Mouse (Mus musculus): ENCODE measurements around the gene Rab5c.

Gene Rab5c

DNA sequence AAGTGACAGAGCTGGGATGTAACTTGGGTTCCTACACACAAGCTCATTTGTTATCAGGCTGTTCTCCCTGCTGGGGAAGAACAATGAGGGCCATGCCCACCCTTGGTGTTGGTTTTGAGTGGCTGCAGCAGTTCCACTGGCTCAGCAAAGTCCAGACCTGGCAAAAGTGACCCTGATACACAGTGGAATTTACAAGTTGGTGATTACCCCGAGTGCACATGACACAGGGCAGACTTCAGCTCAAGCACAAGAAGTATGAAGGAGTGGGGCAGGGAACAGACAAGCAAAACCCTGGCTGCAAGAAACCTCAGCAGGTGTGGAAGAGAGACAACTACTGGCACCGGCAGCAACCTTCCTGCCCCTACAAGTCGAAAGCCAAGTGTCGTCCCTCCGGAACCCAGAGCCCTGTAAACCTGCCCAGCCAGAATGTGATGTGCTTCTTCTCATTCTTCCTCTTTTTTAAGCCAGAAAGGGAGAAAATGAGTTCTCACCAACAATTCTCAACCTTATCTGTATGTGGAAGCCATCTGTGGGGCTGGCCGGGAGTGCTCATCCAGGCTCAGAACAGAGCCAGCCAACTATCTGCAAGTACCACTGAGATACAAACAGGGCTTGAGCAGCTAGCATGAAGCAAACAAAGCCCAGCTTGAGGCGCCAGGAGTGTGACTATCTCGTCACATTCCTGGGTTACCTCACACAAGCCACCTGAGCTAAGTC, 16.1 kb downstream of the Rab5c start:
- WGBS = 33% methylated on average over 8 of the region's 8 CpGs

DNA sequence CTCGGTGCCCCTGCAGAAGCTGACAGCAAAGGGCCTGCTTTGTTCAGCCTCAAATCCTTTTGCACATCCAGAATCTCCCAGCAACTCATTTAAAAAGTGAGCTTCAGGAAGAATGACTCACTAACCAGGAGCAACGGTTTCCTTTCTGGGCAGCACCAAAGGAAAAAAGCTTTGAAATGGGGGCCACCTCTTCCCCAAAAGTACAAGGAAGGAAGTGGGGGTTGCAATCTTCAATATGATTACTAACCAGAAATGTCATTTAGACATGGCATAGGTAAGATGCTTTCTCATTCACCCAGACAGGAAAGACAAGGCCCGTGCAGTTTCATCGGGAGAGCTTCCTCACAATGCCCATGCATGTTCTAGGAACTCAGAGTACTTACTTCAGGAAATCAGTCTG, 16.8 kb downstream of the Rab5c start:
- 8% methylated on average over 4 of the region's 4 CpGs for WGBS

DNA sequence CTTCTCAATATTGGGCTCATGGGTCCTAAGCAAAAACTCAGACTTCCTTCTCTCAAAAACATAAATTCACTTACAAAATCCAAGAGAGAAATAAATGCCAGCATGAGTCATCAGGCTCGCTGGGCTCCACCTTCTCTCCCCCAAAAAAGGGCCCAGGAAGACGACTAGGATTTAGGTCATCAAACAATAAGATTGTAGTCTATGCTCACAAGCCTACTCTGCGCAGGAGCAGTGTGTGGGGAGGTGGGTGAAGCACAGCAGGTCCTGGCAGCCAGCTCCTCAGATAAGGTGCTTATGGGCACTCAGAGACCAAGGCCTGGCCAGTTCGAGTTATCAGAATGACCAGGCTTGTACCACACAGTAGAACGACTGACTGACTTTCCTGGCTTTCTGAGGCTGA, 17.7 kb downstream of the Rab5c start:
- WGBS = 25% methylated on average over 5 of the region's 5 CpGs

DNA sequence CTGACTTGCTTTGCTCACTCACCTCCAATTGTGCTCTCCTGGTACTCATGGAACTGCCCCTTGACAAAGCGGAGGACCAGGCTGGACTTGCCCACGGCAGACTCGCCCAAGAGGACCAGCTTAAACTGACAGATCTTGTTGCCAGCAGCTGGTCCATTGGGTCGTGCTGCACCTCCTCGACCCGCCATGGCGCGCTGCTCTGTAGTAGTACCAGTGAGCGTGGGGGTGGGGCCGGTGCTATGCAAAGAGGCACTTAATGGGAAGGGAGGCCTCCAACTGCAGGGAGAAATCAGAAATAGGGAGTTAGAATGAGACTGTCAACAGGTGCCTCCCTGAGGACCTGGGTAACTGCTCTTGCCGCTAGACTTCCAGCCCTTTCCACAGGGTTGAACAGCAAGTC, 18.1 kb downstream of the Rab5c start:
- 75% methylated on average over 11 of the region's 11 CpGs for WGBS

DNA sequence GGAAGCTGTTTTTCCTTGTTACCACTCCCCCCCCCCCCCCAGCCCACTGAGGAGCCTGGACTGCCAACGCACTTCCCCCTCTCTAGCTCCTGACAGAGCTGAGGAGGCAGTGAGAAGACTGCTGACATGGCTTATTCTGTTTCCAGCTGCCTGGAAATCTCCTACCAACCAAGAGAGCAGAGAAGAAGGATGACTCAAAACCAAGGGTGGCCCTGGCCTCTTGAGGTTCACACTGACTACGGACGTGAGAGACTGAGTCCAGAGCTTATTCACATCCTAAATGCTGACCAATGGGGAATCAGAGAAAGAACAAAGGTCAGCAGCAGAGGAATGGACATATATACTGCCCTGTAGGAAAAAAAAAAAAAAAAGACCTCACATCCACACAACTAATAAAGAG, 18.7 kb downstream of the Rab5c start:
- WGBS = 39% methylated on average over 3 of the region's 3 CpGs

DNA sequence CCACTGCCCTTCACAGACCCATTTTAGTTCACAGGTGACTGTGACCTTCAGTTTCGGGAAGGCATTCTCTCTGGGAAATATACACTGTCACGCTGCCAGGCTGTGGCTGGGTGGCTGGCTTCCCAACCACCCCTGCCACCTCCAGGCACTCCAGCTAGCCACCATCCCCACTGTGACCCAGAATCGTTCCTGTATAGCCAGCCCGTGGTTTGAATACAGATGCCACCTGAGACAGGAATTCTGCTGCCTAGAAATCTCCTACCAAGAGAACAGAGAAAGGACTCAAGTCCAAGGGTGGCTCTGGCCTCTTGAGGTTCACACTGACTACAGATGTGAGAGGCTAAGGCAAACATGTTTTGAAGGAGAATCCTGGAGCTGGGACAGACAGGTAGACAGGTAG, 19.1 kb downstream of the Rab5c start:
- WGBS = 41% methylated on average over 4 of the region's 4 CpGs

DNA sequence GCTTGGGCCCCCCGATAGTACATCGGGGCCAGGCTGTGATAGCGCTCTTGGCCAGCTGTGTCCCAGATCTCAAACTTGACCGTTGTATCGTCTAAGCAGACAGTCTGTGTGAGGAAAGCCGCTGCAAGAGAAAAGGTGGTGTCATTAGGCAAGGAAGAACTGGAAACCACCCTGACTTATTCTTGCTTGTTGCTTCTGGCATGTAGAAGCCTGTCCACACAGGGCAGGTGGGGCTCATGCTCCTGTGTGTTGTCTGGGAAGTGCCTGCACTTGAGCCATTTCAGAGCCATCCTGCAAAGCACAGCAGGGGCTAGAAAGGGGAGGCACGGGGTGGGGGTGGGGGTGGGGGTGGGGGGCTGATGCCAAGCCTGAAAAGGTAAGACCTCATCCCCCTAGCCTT, 19.6 kb downstream of the Rab5c start:
- WGBS = 85% methylated on average over 7 of the region's 7 CpGs

DNA sequence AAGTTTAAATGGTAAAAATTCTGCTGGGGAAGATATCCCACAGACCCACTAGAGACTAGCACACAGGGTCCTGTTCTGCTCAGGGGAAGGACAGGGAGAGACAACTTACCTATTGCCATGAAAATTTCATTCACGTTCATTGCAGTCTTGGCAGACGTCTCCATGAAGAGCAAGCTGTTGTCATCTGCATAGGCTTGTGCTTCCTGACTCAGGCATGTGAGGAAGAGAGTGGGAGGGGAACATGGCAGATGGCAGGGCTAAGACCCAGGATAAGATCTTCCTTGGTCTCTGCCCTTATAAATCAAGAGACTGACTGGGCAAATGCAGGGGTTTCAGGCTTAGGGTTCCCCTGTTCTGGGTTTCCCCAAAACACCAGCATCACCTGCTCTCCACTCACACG, 21.4 kb downstream of the Rab5c start:
- WGBS = 57% methylated on average over 3 of the region's 3 CpGs

DNA sequence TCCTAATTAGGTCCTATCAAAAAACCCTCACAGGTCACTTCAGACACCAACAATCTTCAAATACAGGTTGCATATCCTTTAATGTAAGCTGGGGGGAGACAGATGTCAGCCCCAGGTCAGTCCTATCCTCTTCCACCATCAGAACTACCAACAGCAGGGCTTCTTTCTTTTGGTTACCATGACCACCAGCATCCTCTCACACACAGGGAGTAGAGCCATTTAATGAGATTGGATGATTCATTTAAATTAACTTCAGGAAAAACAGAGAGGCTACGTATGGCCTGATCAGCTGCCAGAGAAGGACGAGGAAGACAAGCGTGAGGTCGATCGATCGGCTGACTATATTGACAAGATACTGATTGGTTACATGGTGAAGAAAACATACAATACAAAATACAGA, 23.1 kb downstream of the Rab5c start:
- whole genome bisulfite sequencing = 49% methylated on average over 6 of the region's 6 CpGs

DNA sequence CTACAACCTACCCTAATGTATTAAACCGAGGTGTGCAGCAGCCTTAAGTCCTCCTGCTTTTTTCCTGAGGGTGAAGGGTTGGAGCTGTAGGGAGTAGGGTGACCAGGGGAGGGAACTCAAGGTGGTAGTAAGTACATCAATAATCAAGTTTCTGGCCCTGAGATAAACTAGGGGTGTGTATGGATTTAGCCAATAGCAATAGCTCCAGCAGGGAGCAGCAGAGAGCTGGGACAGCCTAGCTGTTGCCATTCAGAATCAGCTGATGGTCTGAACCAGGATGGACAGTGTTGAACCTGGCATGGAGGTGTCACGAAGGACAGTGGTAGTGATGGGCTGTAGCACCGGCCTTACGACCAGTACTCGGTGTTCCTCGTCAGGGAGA, 23.5 kb downstream of the Rab5c start:
- 43% methylated on average over 6 of the region's 6 CpGs for WGBS

DNA sequence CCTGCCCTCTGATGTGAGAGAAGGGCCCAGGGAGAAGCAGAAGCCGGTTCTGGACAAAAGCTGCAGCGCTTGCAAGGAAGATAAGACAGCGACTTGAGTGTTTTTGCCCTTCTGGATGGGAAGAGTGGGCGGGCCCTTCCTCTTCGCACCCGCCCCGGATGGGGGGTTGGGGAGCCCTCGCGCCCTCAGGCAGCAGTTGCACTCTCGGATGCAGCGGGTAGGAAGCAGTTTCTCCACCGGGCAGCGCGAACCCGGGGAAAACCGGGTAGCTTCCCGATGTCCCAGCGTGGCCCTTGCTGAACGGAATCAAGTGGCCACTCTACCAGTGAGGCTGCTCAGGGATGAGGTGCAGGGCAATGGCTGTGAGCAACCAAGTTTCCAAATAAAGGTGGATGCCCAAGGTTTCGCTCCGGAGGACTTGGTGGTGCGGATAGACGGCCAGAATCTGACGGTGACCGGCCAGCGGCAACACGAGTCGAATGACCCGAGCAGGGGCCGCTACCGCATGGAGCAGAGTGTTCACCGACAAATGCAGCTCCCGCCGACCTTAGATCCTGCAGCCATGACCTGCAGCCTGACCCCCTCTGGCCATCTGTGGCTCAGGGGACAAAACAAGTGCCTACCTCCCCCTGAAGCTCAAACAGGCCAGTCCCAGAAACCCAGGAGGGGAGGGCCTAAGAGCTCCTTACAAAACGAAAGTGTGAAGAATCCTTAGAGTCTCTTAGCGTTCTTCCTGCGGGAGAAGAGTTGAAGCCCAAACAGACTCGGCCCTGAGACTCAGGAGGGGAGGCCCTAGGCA, 24.1 kb downstream of the Rab5c start, which contains the start of gene Hspb9:
TSS of gene Hspb9 (plus strand) at position 116 of the 799 bp plus-strand sequence.
- WGBS = 22% methylated on average over 38 of the region's 38 CpGs

DNA sequence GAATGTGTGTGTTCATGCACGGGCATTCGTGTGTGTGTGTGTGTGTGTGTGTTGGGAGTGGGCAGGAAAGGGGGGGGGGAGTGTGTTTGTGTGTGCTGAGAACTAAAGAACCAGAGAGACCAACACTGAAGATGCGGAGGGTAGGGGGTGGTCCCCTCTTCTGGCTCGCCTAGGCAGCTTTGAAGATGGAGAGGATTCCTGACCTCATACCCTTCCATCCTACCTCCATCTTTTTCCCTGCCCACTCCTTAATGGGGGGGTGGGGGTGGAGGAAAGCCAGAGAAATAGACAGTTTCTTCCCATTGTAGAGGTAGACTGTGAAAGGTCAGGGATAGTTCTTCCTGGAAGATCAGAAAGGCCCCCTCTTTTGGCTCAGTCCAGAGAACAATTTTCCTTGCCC, 24.8 kb downstream of the Rab5c start:
- WGBS = 63% methylated on average over 4 of the region's 4 CpGs

DNA sequence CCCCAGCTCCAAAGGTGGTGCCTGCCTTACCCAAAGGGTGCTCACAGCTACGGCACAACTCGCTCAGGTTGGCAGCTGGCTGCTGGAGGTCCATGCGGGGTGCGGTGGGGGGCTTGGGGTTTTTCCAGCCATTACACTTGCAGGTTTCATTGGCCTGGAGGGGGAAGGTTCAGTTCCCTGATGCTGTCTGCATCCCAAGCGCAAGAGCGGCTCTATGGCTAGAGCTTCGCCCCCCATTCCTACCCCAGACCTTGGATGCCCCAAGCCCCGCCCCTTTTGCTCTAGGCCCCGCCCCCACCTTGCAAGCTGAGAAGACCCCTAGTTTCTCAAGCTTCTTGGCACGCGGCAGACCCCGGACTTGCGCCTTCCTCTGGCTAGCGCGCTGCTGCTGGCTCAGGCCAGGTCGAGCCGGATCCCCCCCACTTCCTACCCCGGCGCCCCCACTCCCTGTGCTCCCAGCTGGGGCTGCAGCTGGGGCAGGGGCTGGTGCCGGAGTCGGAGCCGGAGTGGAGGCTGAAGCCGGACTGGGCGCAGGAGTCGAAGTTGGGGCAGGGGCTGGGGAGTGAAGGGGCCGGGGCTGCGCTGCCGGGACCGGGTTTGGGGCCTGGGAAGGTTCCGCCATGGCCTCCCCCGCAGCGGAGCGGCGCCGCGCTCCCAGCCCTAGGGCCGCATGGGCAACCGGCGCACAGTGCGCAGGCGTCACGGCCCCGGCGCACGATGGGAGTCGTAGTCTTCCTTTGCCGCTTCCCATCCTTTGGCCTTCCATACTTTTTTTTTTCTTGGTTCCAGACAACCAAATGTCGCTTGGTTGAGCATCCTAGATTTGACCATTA, 26.0 kb downstream of the Rab5c start, which contains the start of gene Kat2a:
TSS of gene Kat2a (minus strand) at position 683 of the 833 bp plus-strand sequence.
- under 1% methylated on average over 46 of the region's 48 CpGs for WGBS

DNA sequence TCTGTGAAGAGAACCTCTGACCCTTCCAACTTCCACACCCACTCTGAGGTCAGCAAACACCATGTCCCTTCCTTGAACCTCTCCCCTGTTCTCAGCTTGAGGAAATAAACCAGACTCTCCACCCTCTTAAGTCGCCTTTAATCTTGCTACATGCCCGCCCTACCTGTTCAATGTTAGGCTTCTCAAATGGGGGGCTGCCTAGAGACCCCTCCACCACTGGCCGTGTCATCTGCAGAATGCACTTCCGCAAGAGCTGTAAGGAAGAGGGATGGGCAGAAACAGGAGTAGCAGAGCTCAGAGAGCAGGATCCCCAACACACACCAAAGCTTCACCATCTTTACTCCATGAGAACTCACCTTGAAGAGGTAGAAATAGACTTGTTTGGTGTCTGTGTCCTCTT, 27.0 kb downstream of the Rab5c start:
- 79% methylated on average over 4 of the region's 4 CpGs for WGBS

DNA sequence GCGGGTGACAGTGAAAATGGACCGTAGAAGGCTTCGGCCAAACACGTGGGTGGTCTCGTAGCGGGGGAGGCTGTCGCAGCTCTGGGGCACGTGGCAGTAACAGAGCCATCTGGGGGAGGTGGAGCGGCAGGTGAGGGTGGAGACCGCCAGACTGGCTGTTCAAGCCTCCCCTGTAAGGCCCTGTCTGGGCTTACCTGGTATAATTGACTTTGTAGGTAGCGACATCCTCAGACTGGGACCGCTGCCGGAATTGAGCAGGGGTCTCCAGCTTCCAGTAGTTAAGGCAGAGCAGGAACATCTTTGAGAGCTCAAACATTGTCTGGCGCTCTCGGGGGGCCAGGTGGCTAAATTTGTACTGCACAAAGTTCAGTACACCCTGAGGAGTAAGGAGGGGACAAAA, 27.5 kb downstream of the Rab5c start:
- 81% methylated on average over 15 of the region's 15 CpGs for WGBS

DNA sequence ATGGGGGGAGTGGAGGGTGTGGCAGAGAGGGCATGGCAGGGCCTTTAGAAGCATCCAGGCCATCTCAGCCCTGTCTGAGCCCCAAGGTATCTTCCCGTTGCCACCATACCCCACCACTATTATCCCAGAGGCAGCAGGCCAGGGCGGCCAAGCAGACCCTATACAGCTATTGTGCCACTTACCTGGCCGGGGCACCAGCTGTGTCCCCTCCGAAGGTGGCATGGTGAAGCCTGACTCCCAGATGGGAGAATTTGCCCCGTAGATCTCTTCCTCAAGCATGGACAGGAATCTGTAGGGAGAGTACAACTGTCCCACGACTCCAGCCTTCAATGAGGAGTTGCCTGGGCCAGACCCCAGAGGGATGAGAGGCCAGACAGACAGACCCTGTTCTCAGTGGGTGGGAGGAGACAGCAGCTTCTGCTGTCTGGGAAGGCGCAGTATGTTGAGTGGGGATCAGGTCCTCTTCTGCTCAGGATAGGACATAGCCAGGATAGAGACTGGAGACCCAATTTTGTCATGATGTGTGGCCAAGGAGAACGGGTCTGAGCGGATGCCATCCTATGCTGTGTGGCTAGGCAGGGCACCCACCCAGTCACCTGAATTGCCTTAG, 28.7 kb downstream of the Rab5c start:
- WGBS = 94% methylated on average over 9 of the region's 9 CpGs

DNA sequence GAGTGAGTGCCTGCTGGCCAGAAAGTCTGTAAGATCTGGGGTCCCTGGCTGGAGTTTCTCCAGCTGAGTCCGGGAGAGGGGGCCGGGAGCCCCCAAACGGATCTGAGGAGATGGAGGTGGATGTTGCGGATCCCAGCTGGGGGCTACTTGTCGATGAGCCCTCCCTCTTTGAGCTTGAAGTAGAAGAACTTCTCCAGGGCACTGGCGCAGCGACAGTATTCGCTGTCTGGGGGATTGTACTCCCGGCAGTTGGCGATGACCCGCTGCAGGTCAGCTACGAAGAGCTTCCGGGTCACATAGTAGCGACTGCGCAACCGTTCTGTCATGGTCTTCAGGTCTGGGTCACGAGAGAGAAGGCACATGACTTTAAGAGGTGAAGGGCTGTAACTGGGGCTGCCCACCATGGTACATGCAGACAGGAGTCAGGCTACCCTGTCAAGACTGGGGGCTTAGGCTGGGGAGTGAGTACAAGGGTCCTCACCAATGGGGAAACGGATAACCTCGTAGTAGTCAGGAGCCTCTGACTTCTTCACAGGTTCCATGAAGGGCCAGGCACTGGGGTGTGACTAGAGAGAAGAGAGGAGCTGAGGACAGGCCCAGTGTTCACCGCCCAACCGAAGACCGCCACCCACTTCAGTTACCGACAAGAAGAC, 32.8 kb downstream of the Rab5c start:
- 94% methylated on average over 23 of the region's 23 CpGs for WGBS

DNA sequence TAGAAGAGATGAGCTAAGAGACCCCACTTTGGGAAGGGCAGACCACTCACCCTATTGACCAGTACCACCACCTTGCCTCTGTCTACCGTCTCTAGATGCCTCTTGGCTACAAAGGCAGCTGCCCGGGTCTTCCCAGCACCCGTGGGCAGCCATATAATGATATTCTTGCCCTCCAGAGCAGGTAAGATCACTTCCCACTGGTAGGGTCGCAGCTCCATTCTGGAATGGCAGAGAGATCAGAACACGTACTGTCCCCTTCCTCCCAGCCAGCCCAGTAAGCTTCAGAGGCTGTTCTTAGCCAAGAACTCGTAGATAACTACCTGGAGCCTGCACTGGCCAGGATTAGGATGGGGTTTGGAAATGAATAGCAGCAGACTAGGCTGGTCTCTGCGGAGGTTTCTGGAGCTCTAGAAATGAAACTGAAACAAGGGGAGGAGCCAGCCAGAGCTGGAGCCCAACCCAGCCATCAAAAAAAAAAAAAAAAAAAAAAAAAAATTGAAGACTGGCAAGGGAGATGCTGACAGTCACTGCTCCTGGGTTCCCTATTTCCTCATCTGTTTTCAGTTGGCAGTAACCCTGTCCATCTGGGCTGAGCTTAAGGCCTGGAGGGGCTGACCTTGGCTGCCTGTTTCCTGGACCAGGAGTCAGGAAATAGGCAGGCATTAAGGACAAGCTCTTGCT, 34.0 kb downstream of the Rab5c start, which contains the start of gene Dhx58:
TSS of gene Dhx58 (minus strand) at position 421 of the 681 bp plus-strand sequence.
- 49% methylated on average over 7 of the region's 7 CpGs for WGBS

DNA sequence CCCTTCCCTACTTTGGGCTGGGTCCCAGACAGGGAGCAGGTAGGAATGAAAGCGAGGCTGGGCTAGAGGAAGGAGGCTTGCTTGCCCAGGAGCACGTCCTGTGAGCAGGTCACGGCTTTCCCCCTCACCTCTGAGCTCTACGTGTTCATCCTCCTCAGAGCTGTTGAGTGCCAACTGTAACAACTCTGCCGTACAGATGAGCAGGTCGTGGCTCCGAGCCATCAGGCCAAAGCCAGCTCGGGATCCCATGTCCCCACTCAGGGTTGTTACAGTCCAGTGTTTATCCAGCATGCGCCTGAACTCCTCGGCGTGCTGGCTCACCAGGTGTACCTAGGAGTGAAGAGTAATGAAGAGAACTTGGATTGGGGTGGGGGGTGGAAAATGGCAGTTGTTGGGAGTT, 34.6 kb downstream of the Rab5c start:
- 76% methylated on average over 11 of the region's 11 CpGs for WGBS

DNA sequence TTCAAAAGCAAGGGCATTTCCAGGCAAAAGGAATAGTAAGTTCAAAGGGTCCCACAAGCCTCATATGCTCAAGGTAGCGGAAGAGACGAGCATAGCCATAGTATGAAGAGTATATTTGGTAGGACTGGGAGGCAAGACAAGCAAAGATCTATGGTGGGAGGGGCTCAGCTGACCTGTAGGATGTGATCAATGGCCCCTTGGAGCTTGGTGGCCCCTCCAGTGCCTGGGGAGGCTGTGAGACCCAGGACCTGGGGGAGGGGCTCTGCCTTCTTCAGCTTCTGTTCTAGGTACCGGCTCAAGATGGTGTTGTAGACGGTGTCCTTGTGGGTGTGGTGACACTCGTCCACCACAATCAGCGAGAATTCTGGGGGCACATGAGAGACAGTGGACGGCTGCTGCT, 35.1 kb downstream of the Rab5c start:
- WGBS = 43% methylated on average over 7 of the region's 7 CpGs
